Mouse (Mus musculus) large intestine, adult 2 months (tissue): ENCODE data around the gene Mrps34. TPM values are rescaled to one million over a fixed set of nuclear protein-coding genes. Genes with fewer than 3 reads are reported as not detected.

Experiments
- DNase-seq: peaks from one replicate; pipeline ENCODE4 v3.0.0-alpha.2; 2012; ENCODE audit warnings: low read depth, low spot score
- WGBS: fragments of 180-500 bp; shearing (Covaris S2); methylation state at CpG from one replicate; pipeline ENCODE4 v1.1.7; 2018; 5-methylcytosine and 5-hydroxymethylcytosine counted together
- polyA plus RNA-seq: library from polyadenylated mRNA; depleted of rRNA; stranded (reverse); fragments of >200 nt; gene quantifications from 2 replicates; pipeline ENCODE4 v1.2.3, GENCODE M21; 2012

Gene Mrps34
- polyA plus RNA-seq, 1 experiment: 119 TPM

GRCm38 (mm10) chr17:24877336-24878116, 17.4 kb upstream of the Mrps34 start:
- WGBS: 33% methylated on average over 10 of the region's 10 CpGs
- DNase-seq: no peak

- WGBS: 21% methylated on average over 5 of the region's 5 CpGs
- no peak for DNase-seq
Measured at GRCm38 (mm10) chr17:24878117-24878397, 16.9 kb upstream of the Mrps34 start.

GRCm38 (mm10) chr17:24878531-24878930, 16.4 kb upstream of the Mrps34 start:
- no peak for DNase-seq
- WGBS: 54% methylated on average over 8 of the region's 8 CpGs

GRCm38 (mm10) chr17:24881738-24882440, 13.0 kb upstream of the Mrps34 start:
- DNase-seq: no peak
- WGBS: 48% methylated on average over 7 of the region's 7 CpGs

GRCm38 (mm10) chr17:24884391-24884790, 10.5 kb upstream of the Mrps34 start:
- WGBS: 90% methylated on average over 6 of the region's 6 CpGs
- DNase-seq: no peak

- WGBS: 17% methylated on average over 22 of the region's 22 CpGs
- DNase-seq: no peak
Measured at GRCm38 (mm10) chr17:24885356-24886133, 9.4 kb upstream of the Mrps34 start.

- under 1% methylated on average over 69 of the region's 69 CpGs for WGBS
- peak; percentile 100 for DNase-seq
Measured at GRCm38 (mm10) chr17:24886134-24886931, 8.6 kb upstream of the Mrps34 start, which contains the start of the genes Nubp2 and Spsb3. TSS of gene Nubp2 (minus strand) at chr17:24886349. TSS of gene Spsb3 (plus strand) at chr17:24886643.

- under 1% methylated on average over 18 of the region's 18 CpGs for WGBS
- DNase-seq: no peak
Measured at GRCm38 (mm10) chr17:24886932-24887271, 8.0 kb upstream of the Mrps34 start.

GRCm38 (mm10) chr17:24887291-24888080, 7.4 kb upstream of the Mrps34 start:
- DNase-seq: no peak
- WGBS: 49% methylated on average over 18 of the region's 18 CpGs

- 77% methylated on average over 3 of the region's 3 CpGs for WGBS
- no peak for DNase-seq
Measured at GRCm38 (mm10) chr17:24888862-24889261, 6.1 kb upstream of the Mrps34 start.

GRCm38 (mm10) chr17:24890151-24891092, 4.5 kb upstream of the Mrps34 start:
- no peak for DNase-seq
- 85% methylated on average over 19 of the region's 19 CpGs for WGBS

- WGBS: 81% methylated on average over 13 of the region's 13 CpGs
- no peak for DNase-seq
Measured at GRCm38 (mm10) chr17:24891321-24891720, 3.6 kb upstream of the Mrps34 start.

- no peak for DNase-seq
- 91% methylated on average over 12 of the region's 12 CpGs for WGBS
Measured at GRCm38 (mm10) chr17:24892785-24893184, 2.1 kb upstream of the Mrps34 start.

- WGBS: 91% methylated on average over 2 of the region's 2 CpGs
- no peak for DNase-seq
Measured at GRCm38 (mm10) chr17:24893276-24893675, 1.6 kb upstream of the Mrps34 start.

- WGBS: 8% methylated on average over 31 of the region's 31 CpGs
- no peak for DNase-seq
Measured at GRCm38 (mm10) chr17:24894061-24894994, 588 bp upstream of the Mrps34 start.

- DNase-seq: no peak
- WGBS: 3% methylated on average over 23 of the region's 23 CpGs
Measured at GRCm38 (mm10) chr17:24895571-24896240, 790 bp downstream of the Mrps34 start.
